Mouse (Mus musculus): ENCODE measurements around the gene Mbl1.

Gene Mbl1

GRCm38 (mm10) chr14:41151220-41151898 lies at the start of gene Mbl1:
Gene Mbl1, plus strand, starts transcription at chr14:41151458.
- DNase-seq (ENCODE audit: low spot score in 2 of 2) = no peak

DNA sequence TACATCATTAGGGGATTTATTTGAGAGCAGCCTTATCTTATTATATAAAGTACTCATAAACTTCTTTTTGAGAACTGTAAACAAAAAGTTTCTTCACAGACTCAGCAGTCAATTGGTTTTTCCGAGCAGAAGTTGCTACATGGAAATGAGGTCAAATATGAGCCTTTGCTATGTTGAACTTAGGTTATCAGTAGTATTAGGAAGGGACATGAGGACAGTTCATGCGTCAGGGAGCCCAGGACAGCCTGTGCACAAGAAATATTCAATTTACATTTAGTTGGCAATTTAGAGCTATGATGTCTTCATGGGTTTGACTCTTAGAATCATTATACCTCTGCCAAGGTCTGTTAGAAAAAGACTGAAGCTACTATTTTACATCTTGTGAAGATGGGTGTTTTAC lies 49.0 kb upstream of the Mbl1 start:
- no peak for DNase-seq (ENCODE audit: low spot score in 2 of 2)

GRCm38 (mm10) chr14:41104853-41105444 lies 46.3 kb upstream of the Mbl1 start, which contains the start of gene Mat1a:
Gene Mat1a, plus strand, starts transcription at chr14:41105035.
- DNase-seq (ENCODE audit: low spot score in 2 of 2) = no peak

DNA sequence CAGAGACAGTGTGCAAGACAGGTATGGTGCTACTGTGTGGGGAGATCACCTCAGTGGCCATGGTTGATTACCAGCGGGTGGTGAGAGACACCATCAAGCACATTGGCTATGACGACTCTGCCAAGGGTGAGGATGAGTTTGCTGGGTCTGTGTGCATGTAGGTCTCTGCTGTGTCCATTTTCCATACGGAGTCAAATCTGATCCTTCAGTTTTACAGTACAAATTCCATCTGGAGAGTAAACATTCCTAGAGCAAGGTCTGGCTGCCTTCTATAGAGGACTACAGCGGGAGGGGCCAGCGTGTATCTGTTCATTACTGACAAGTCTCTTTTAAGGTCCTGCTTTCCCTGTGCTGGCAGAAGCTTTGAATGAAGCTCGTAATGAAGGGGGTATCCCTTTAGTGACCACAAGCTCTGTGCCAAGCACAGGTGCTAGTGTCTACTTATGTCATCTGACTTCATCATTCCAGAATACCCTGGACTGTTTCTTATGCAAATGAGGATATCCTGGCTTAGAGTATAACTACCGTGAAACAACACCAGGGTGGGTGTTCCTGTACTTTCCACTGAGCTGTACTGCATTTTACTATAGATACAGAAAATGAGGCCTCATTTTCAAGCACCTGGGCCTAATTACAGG lies 40.1 kb upstream of the Mbl1 start:
- DNase-seq (ENCODE audit: low spot score in 2 of 2) = no peak

DNA sequence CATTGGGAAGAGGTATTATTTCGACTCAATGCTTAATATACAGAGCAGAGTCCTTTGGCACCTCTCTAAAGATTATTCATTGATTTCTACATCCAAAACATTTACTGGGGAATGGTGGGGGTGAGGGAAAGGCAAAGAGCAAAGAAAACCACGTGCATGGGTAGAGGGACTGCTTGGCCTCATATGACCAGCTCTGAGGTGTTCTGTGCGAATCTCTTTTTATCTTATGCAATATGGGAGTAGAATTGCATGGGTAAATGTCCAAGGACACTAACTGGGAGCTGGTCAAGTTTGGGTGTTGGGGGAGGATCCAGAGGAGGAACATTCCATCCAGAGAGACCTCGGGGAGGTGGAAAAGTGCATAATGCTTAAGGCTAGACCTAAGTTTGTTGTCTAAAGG lies 38.3 kb upstream of the Mbl1 start:
- DNase-seq (ENCODE audit: low spot score in 2 of 2) = no peak

DNA sequence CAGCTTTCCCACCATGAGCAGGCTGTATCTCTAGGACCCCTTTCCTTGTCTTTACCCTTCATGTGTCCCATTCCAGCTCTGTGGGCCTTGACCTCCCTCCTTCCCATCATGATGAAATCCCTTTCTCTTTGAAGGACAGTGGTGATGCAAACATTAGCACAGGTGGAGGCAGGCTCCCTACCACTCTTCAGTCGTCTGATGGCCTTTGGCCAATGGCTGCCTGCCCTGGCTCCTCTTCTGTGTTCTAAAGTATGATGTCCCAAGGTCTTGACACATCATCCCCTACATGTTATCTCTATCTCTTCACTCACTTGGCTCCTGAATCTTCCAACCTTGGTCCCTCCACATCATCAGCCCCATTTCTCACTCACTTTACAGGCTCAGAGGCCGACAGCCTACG lies 35.0 kb upstream of the Mbl1 start:
- no peak for DNase-seq (ENCODE audit: low spot score in 2 of 2)

- DNase-seq (ENCODE audit: low spot score in 2 of 2) = no peak
Observed at GRCm38 (mm10) chr14:41124683-41125082, 26.6 kb upstream of the Mbl1 start.

DNA sequence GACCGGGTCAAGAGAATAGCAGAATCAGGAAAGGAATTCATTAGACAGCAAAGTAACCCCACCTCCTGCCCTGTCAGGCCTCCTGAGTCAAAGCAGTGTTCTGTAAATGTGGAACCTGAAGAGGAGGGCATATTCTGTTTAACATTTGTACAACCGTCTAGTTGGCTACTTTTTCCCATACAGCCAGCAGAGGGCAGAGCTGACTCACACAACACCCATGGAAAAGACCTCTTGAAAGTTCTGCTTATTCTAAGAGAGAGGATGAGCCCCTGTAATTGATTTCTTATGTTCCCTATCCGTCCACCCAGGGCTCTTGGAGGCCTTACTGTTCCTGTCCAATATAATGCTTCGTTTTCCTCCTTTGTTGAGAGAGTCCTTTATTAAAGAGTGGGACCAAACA lies 23.3 kb upstream of the Mbl1 start:
- no peak for DNase-seq (ENCODE audit: low spot score in 2 of 2)

GRCm38 (mm10) chr14:41131540-41131939 lies 19.7 kb upstream of the Mbl1 start, which contains the start of gene Sftpa1:
Gene Sftpa1, plus strand, starts transcription at chr14:41131782.
- DNase-seq (ENCODE audit: low spot score in 2 of 2) = no peak

GRCm38 (mm10) chr14:41137006-41137405 lies 14.3 kb upstream of the Mbl1 start:
- no peak for DNase-seq (ENCODE audit: low spot score in 2 of 2)

GRCm38 (mm10) chr14:41140686-41141085 lies 10.6 kb upstream of the Mbl1 start:
- DNase-seq (ENCODE audit: low spot score in 2 of 2) = no peak

GRCm38 (mm10) chr14:41146035-41146434 lies 5.2 kb upstream of the Mbl1 start:
- DNase-seq (ENCODE audit: low spot score in 2 of 2) = no peak

GRCm38 (mm10) chr14:41146922-41147321 lies 4.3 kb upstream of the Mbl1 start:
- no peak for DNase-seq (ENCODE audit: low spot score in 2 of 2)

- DNase-seq (ENCODE audit: low spot score in 2 of 2) = no peak
Observed at GRCm38 (mm10) chr14:41147356-41147755, 3.9 kb upstream of the Mbl1 start.

DNA sequence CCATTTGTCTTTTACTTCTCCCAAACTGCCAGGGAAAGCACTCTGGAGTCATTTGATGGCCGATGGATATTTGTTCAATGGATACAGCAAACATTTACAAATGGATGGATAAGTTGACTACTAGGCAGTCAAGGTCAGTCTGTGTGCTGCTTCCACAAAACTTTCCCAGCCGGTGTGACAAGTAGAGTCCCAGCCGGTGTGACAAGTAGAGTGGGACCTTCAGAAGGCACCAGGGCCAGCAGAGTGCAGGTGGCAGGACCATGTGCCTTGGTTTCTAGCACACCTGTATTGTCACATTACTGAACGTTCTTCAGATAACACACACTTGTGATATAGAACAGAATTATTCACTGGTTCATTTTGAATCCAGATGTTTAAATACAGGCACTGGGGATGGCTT lies 8.8 kb downstream of the Mbl1 start:
- no peak for DNase-seq (ENCODE audit: low spot score in 2 of 2)

DNA sequence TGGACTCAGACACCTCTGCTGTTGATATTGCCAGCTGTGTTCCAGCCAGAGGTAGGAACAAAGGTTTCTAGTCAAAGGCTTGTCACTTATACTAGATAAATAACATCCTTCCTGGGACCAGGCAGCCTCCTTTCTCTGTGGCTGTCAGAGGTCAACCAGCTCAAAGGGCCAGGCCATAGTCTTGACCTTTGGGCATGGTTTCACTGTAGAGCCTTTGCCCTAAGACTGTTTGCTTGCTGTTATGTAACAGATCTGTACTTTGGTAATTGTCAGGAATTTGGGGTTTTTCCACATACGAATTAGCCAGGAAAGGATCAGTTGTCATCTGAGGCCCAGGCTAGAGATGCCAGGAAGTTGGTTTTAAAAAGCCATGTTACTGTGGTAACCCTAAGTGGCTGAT lies 9.5 kb downstream of the Mbl1 start:
- DNase-seq (ENCODE audit: low spot score in 2 of 2) = no peak

- DNase-seq (ENCODE audit: low spot score in 2 of 2) = no peak
Observed at GRCm38 (mm10) chr14:41162663-41163062, 11.4 kb downstream of the Mbl1 start.

DNA sequence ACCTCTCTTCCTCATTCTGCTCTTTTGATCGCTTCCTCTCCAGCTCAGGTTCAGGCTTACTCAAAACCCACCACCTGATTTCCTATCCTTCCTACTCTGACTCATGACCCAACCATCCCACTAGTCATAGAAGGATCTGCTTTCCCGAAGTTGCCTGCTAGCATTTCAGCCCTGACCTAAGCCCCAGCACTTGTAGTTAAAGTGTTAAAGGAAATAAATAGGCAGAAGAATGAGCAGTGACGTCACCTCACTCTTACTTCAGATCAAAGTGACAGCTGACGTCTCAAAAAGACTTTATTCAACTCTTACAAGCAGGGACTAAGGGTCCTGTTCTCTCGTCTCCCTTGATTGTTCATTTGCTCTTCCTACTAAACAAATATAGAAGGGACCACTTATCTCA lies 16.0 kb downstream of the Mbl1 start:
- no peak for DNase-seq (ENCODE audit: low spot score in 2 of 2)

DNA sequence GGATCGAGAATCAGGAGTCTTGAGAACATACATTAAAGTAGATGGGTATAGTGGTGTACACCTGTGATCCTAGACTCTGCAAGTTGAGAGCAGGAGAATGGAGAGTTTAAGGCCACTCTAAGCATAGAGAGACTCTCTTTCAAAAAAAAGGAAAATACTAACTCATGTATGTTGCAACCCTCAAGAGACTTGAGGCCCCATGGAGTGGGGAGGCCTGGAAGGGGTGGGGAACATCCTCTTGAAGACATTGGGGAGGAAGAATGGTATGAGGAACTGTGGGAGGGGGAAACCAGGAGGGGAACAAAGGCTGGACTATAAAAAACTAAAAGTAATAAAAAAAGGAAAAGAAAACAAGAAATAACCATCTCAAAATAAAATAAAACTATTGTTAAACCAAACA lies 17.3 kb downstream of the Mbl1 start:
- DNase-seq (ENCODE audit: low spot score in 2 of 2) = no peak

DNA sequence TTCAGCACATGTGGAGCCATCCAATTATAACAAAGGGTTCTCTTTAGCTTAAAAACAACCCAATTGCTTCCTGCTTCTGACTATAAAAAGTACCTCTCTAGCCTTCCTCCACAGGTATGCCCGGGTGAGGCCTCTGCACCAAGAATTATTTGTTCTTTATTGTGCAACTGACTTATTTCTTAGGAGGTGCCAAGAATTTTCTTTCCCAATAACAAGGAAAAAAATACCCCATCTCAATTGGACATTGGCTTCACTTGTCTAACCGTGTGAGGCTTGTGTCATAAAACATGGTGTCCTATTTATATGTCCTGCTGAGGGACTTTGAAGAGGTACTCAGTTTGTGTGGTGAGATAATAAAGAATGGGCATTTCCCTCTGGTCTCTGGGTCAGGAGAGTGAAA lies 19.3 kb downstream of the Mbl1 start:
- no peak for DNase-seq (ENCODE audit: low spot score in 2 of 2)

DNA sequence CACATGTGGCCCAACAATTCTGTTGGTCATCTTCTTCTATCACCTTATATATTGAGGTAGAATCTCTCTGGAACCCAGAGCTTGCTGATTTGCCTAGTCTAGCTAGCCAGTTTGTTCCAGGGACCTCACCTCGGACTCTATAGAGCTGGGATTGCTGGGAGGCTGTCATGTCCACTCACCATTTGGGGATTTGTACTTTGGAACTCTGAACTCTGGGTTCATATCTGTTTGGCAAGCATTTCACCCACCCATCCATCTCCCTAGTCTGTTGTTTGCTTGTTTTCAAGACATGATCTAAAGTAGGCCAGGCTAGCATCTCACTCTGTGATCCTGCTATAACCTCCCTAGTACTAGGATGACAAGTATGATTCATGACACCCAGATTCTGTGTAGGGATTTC lies 23.5 kb downstream of the Mbl1 start:
- no peak for DNase-seq (ENCODE audit: low spot score in 2 of 2)

GRCm38 (mm10) chr14:41185059-41185821 lies 34.0 kb downstream of the Mbl1 start, which contains the start of gene Sftpd:
Gene Sftpd, minus strand, starts transcription at chr14:41185149.
- no peak for DNase-seq (ENCODE audit: low spot score in 2 of 2)

Data from spleen, postnatal 4 days (tissue).